ENCODE assay signal across 9 mouse cellular contexts in the genomic region with DNA sequence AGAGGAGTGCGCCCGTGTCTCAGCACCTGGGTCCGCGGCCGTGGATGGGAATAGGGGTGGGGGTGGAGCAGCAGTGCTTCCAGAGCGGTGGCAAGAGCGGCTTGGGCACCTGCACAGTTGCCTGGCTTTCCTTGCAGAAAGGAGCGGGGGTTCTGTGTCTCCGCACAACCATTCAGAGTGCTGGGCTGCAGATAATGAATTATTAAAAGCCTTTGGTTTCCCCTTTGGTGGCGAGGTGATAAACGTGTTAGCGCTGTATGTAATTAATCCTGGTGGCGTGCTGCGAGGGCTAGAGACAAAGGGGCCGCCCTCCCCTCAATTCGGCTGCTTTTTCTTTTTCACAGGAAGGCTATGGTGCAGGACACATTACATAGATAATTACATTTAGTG. TPM values are rescaled to one million over a fixed set of nuclear protein-coding genes. Genes with fewer than 3 reads are reported as not detected.
DNase-seq lines count a peak whose midpoint lies in the region; ATAC-seq and TF ChIP-seq lines count a peak whose summit lies in the region.
"Had no signal": no experiment of that assay in that cellular context is flagged by ENCODE, and none has a peak within 500 bp of the region (broad histone marks: within the 10 kb centered on the region; RNA-seq: fewer than 3 reads in every experiment).

No protein-coding gene starts in this region.

- H3K27me3 ChIP-seq in limb, embryonic 15.5 days, result peaks cover 27% of the 10 kb centered on the region
- no peaks in the 10 kb centered on the region for H3K27me3 ChIP-seq in stomach, postnatal 0 days (ENCODE audit: control insufficient read depth, insufficient read depth, low read length)

- TF ChIP-seq CTCF in stomach, postnatal 0 days (IDR thresholded peaks at IDR 0.05; ENCODE audit: low read depth), result no peak

- TF ChIP-seq EP300 in stomach, postnatal 0 days (optimal IDR thresholded peaks at IDR 0.05), result no peak

- DNase-seq in cerebellum, postnatal 14 days, result peak; percentile 62 to 67
- no peak for DNase-seq in cerebellum, adult 18-20 months
- DNase-seq in right cerebral cortex, postnatal 14 days, result peak; percentile 48
- no peak for DNase-seq in right cerebral cortex, adult 2 months (ENCODE audit: low spot score in 2 of 2)
- no peak for DNase-seq in stomach, postnatal 0 days (ENCODE audit: low spot score)
- DNase-seq in cerebellum, postnatal 36 days, result no peak
- no peak for DNase-seq in layer of hippocampus, postnatal 14 days (ENCODE audit: low spot score in 2 of 2)

- ATAC-seq in limb, embryonic 15.5 days (ENCODE audit: insufficient number of reproducible peaks, low FRiP score, low TSS enrichment, low read depth), result no peak
- no peak for ATAC-seq in stomach, postnatal 0 days (ENCODE audit: low FRiP score, low TSS enrichment)

- H3K27ac ChIP-seq in limb, embryonic 15.5 days, result no peak overlapping the region
- 0 out of 2 replicates have a peak overlapping the region, but pooled peaks have one; percentile 8 for H3K27ac ChIP-seq in stomach, postnatal 0 days (replicated peaks)

- peak overlapping the region; percentile 84 for H3K4me2 ChIP-seq in limb, embryonic 15.5 days
- H3K4me2 ChIP-seq in stomach, postnatal 0 days (replicated peaks; ENCODE audit: low read depth), result peak overlapping the region; percentile 66

- H3K36me3 ChIP-seq in limb, embryonic 15.5 days, result no peaks in the 10 kb centered on the region
- no peaks in the 10 kb centered on the region for H3K36me3 ChIP-seq in stomach, postnatal 0 days (ENCODE audit: control insufficient read depth, insufficient read depth, low read length)

- H3K4me3 ChIP-seq in limb, embryonic 15.5 days, result peak overlapping the region; percentile 32
- peak overlapping the region; percentile 30 for H3K4me3 ChIP-seq in stomach, postnatal 0 days (ENCODE audit: low read depth, low read length)
- H3K4me3 ChIP-seq: erythroblast, embryonic 14.5 days had no signal

- H3K9me3 ChIP-seq in limb, embryonic 15.5 days, result no peaks in the 10 kb centered on the region
- H3K9me3 ChIP-seq in stomach, postnatal 0 days (ENCODE audit: control insufficient read depth, low read length), result no peaks in the 10 kb centered on the region

- no peak overlapping the region for H3K9ac ChIP-seq in limb, embryonic 15.5 days
- 0 out of 2 replicates have a peak overlapping the region, but pooled peaks have one; percentile 35 for H3K9ac ChIP-seq in stomach, postnatal 0 days (ENCODE audit: low read length)

- H3K4me1 ChIP-seq in limb, embryonic 15.5 days, result peaks cover 40% of the 10 kb centered on the region
- peaks cover 6% of the 10 kb centered on the region for H3K4me1 ChIP-seq in stomach, postnatal 0 days (replicated peaks; ENCODE audit: control insufficient read depth, insufficient read depth)

- WGBS in limb, embryonic 15.5 days, result 2% methylated on average over 16 of the region's 16 CpGs
- WGBS in stomach, postnatal 0 days, result 12% methylated on average over 16 of the region's 16 CpGs

RNA-seq across cellular contexts. Expression of gene Plekha6, which starts 18.7 kb away (rescaled TPM):
- 3.9 and 4.6 TPM in 2 replicates for polyA plus RNA-seq in limb, embryonic 15.5 days (2015; fragmentation: Nextera tagmentation; extraction: Ambion mirVana)
- polyA plus RNA-seq in stomach, postnatal 0 days (2015; fragmentation: Nextera tagmentation; extraction: Ambion mirVana), result 11.1 and 12.1 TPM in 2 replicates
- total RNA-seq in layer of hippocampus, postnatal 14 days (2021), result 10 to 100 TPM; 48.6 to 51.9 TPM

RNA-seq across cellular contexts. Expression of gene Ppp1r15b, which starts 51.8 kb away (rescaled TPM):
- 34.5 and 36.6 TPM in 2 replicates for polyA plus RNA-seq in limb, embryonic 15.5 days (2015; fragmentation: Nextera tagmentation; extraction: Ambion mirVana)
- polyA plus RNA-seq in stomach, postnatal 0 days (2015; fragmentation: Nextera tagmentation; extraction: Ambion mirVana), result 20.7 and 22.3 TPM in 2 replicates
- 10 to 100 TPM; 45.3 to 45.9 TPM for total RNA-seq in layer of hippocampus, postnatal 14 days (2021)

Comparison
In these comparisons a context has a peak if more than half of its experiments do, and no peak if none do; other contexts are left out.
1. DNase-seq: peak in cerebellum, postnatal 14 days (2 of 2) and right cerebral cortex, postnatal 14 days (single experiment); none in cerebellum, adult 18-20 months (0 of 2), right cerebral cortex, adult 2 months (0 of 2), stomach, postnatal 0 days (single experiment), cerebellum, postnatal 36 days (0 of 2) and layer of hippocampus, postnatal 14 days (0 of 2).